Mouse (Mus musculus): Measurements from ENCODE around the gene Dnajc7. TPM values are rescaled to one million over a fixed set of nuclear protein-coding genes. Genes with fewer than 3 reads are reported as not detected.
"Not testable (repeated sequence)": the region's sequence is repeated elsewhere in the genome, so short reads cannot be mapped to it uniquely, and the experiment has no call there.

Dnajc7 gene
- 96.1 TPM in 2 replicates for polyA plus RNA-seq (2014; fragmentation: Nextera tagmentation; extraction: Ambion mirVana)

DNA sequence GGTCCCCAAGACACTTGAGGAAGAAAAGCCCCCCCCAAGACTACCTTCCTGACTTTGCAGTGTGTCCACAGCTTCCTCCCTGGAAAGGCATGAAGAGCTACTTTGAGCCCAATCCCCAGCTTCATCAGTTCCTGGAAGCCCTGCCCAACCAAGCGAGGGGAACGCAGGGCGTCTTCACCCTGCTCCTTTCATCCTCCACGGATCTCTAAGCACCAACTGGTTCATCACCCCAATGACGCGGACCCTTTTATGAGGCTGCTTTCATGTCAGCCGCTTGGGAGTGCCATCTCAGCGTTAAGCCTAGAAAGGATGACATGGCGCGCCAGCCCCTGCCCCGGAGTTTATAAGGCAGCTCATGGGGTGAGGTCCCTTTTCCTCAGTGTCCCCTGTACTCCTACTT lies at the start of gene Dnajc7:
Gene Dnajc7, minus strand, starts transcription at position 187 of the 400 bp plus-strand sequence.
- H3K9me3 ChIP-seq (ENCODE audit: control insufficient read depth, low read length): no peaks in the 10 kb centered on the region
- H3K4me1 ChIP-seq (ENCODE audit: control insufficient read depth, insufficient read depth, low read length): peaks cover 22% of the 10 kb centered on the region
- no peak for DNase-seq (ENCODE audit: low spot score, missing footprints)
- peaks cover 4% of the 10 kb centered on the region for H3K36me3 ChIP-seq (ENCODE audit: control insufficient read depth, insufficient read depth, low read length)
- H3K27me3 ChIP-seq (ENCODE audit: control insufficient read depth, insufficient read depth, low read length): no peaks in the 10 kb centered on the region
- H3K4me3 ChIP-seq (ENCODE audit: low read depth, low read length): peak within 1 kb of the TSS; percentile 91
- peak within 1 kb of the TSS; percentile 84 for H3K4me2 ChIP-seq
- no peak for ATAC-seq (ENCODE audit: low FRiP score)
- peak within 1 kb of the TSS; percentile 70 for H3K27ac ChIP-seq (ENCODE audit: low read depth, low read length)
- H3K9ac ChIP-seq (ENCODE audit: low read length): peak within 1 kb of the TSS; percentile 96
- WGBS: 3% methylated on average over 11 of the region's 11 CpGs

DNA sequence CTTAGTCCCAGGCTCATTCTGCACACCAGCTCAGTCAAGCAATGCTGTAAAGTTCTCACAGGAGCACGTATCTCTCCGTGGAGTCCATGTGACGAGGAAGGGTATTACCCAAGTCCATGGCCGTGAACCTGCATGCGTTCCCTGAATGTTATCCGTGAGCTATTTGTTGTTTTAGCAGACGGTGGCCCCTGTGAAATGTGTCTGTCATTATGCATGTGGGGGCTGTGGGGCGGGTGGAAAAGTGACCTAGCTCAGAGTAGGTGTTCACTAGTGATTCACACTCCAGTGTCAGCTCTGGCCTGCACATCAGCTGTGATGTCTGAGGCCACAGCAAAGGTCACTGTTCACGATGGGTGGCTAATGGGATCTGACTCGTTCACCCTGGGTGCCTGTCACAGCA lies 39.8 kb upstream of the Dnajc7 start:
- H3K4me2 ChIP-seq: no peak overlapping the region
- no peak overlapping the region for H3K27ac ChIP-seq (ENCODE audit: low read depth, low read length)
- H3K4me3 ChIP-seq (ENCODE audit: low read depth, low read length): no peak overlapping the region
- no peaks in the 10 kb centered on the region for H3K9me3 ChIP-seq (ENCODE audit: control insufficient read depth, low read length)
- no peaks in the 10 kb centered on the region for H3K27me3 ChIP-seq (ENCODE audit: control insufficient read depth, insufficient read depth, low read length)
- no peaks in the 10 kb centered on the region for H3K4me1 ChIP-seq (ENCODE audit: control insufficient read depth, insufficient read depth, low read length)
- WGBS: 74% methylated on average over 10 of the region's 10 CpGs
- H3K36me3 ChIP-seq (ENCODE audit: control insufficient read depth, insufficient read depth, low read length): no peaks in the 10 kb centered on the region
- ATAC-seq (ENCODE audit: low FRiP score) (no peak), DNase-seq (ENCODE audit: low spot score, missing footprints) (no peak)
- H3K9ac ChIP-seq (ENCODE audit: low read length): no peak overlapping the region

GRCm38 (mm10) chr11:100656458-100656857 lies 36.5 kb upstream of the Dnajc7 start:
- Histone ChIP-seq H3K4me3 (ENCODE audit: low read depth, low read length) (no peak overlapping the region), H3K9ac (ENCODE audit: low read length) (no peak overlapping the region), H3K4me2 (no peak overlapping the region), H3K36me3 (ENCODE audit: control insufficient read depth, insufficient read depth, low read length) (no peaks in the 10 kb centered on the region), H3K9me3 (ENCODE audit: control insufficient read depth, low read length) (no peaks in the 10 kb centered on the region), H3K27me3 (ENCODE audit: control insufficient read depth, insufficient read depth, low read length) (no peaks in the 10 kb centered on the region), H3K4me1 (ENCODE audit: control insufficient read depth, insufficient read depth, low read length) (no peaks in the 10 kb centered on the region), H3K27ac (ENCODE audit: low read depth, low read length) (no peak overlapping the region)
- 12% methylated on average over 6 of the region's 6 CpGs for WGBS
- ATAC-seq (ENCODE audit: low FRiP score) (no peak), DNase-seq (ENCODE audit: low spot score, missing footprints) (no peak)

GRCm38 (mm10) chr11:100655589-100655988 lies 35.6 kb upstream of the Dnajc7 start:
- 56% methylated on average over 2 of the region's 3 CpGs for WGBS
- not testable (repeated sequence) for H3K36me3 ChIP-seq (ENCODE audit: control insufficient read depth, insufficient read depth, low read length); H3K9ac ChIP-seq (ENCODE audit: low read length); H3K27ac ChIP-seq (ENCODE audit: low read depth, low read length); H3K27me3 ChIP-seq (ENCODE audit: control insufficient read depth, insufficient read depth, low read length); H3K4me3 ChIP-seq (ENCODE audit: low read depth, low read length); H3K4me2 ChIP-seq; H3K9me3 ChIP-seq (ENCODE audit: control insufficient read depth, low read length); ATAC-seq (ENCODE audit: low FRiP score); H3K4me1 ChIP-seq (ENCODE audit: control insufficient read depth, insufficient read depth, low read length)
- DNase-seq (ENCODE audit: low spot score, missing footprints): peak; percentile 84

GRCm38 (mm10) chr11:100651748-100652147 lies 31.8 kb upstream of the Dnajc7 start:
- Histone ChIP-seq H3K9me3 (ENCODE audit: control insufficient read depth, low read length) (no peaks in the 10 kb centered on the region), H3K36me3 (ENCODE audit: control insufficient read depth, insufficient read depth, low read length) (no peaks in the 10 kb centered on the region), H3K4me1 (ENCODE audit: control insufficient read depth, insufficient read depth, low read length) (no peaks in the 10 kb centered on the region), H3K27me3 (ENCODE audit: control insufficient read depth, insufficient read depth, low read length) (0 out of 2 replicates have a peak, but pooled peaks cover 4% of the 10 kb centered on the region), H3K4me3 (ENCODE audit: low read depth, low read length) (no peak overlapping the region), H3K27ac (ENCODE audit: low read depth, low read length) (no peak overlapping the region), H3K9ac (ENCODE audit: low read length) (no peak overlapping the region), H3K4me2 (no peak overlapping the region)
- 21% methylated on average over 3 of the region's 3 CpGs for WGBS
- ATAC-seq (ENCODE audit: low FRiP score) (no peak), DNase-seq (ENCODE audit: low spot score, missing footprints) (no peak)

- H3K4me1 ChIP-seq (ENCODE audit: control insufficient read depth, insufficient read depth, low read length): no peaks in the 10 kb centered on the region
- no peak overlapping the region for H3K9ac ChIP-seq (ENCODE audit: low read length)
- ATAC-seq (ENCODE audit: low FRiP score): no peak
- H3K36me3 ChIP-seq (ENCODE audit: control insufficient read depth, insufficient read depth, low read length): no peaks in the 10 kb centered on the region
- 0 out of 2 replicates have a peak, but pooled peaks cover 4% of the 10 kb centered on the region for H3K27me3 ChIP-seq (ENCODE audit: control insufficient read depth, insufficient read depth, low read length)
- WGBS: 9% methylated on average over 8 of the region's 8 CpGs
- no peak overlapping the region for H3K4me3 ChIP-seq (ENCODE audit: low read depth, low read length)
- no peak overlapping the region for H3K4me2 ChIP-seq
- no peaks in the 10 kb centered on the region for H3K9me3 ChIP-seq (ENCODE audit: control insufficient read depth, low read length)
- H3K27ac ChIP-seq (ENCODE audit: low read depth, low read length): no peak overlapping the region
- DNase-seq (ENCODE audit: low spot score, missing footprints): peak; percentile 71
These were observed 31.2 kb upstream of the Dnajc7 start for GRCm38 (mm10) chr11:100651205-100651604.

DNA sequence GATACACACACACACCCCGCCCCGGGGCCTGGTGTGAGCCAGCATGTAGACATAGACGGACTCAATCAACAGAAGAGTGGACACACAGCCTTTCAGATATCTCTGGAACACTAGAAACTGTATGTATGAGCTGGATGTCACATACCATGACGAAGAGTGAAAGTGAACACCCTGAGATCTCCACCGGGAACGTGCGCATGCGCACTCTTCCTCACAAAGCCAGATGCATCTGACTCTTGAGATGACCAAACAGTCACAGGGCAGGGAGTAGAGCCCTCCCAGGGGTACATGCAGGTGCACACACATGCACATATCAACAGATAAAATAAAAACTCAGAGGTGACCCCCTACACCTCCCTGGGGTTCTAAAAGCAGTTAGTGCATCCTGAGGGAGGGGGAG lies 28.4 kb upstream of the Dnajc7 start:
- 0 out of 2 replicates have a peak, but pooled peaks cover 4% of the 10 kb centered on the region for H3K27me3 ChIP-seq (ENCODE audit: control insufficient read depth, insufficient read depth, low read length)

GRCm38 (mm10) chr11:100646265-100646664 lies 26.3 kb upstream of the Dnajc7 start:
- no peak for ATAC-seq (ENCODE audit: low FRiP score)
- Histone ChIP-seq H3K4me2 (no peak overlapping the region), H3K9me3 (ENCODE audit: control insufficient read depth, low read length) (no peaks in the 10 kb centered on the region), H3K9ac (ENCODE audit: low read length) (no peak overlapping the region), H3K4me1 (ENCODE audit: control insufficient read depth, insufficient read depth, low read length) (no peaks in the 10 kb centered on the region), H3K27ac (ENCODE audit: low read depth, low read length) (no peak overlapping the region), H3K4me3 (ENCODE audit: low read depth, low read length) (no peak overlapping the region), H3K27me3 (ENCODE audit: control insufficient read depth, insufficient read depth, low read length) (0 out of 2 replicates have a peak, but pooled peaks cover 4% of the 10 kb centered on the region), H3K36me3 (ENCODE audit: control insufficient read depth, insufficient read depth, low read length) (no peaks in the 10 kb centered on the region)
- whole genome bisulfite sequencing: 13% methylated on average over 1 of the region's 1 CpGs
- DNase-seq (ENCODE audit: low spot score, missing footprints): peak; percentile 94

More for the DNA sequence above, 28.4 kb upstream of the Dnajc7 start:
- Histone ChIP-seq H3K9me3 (ENCODE audit: control insufficient read depth, low read length) (no peaks in the 10 kb centered on the region), H3K9ac (ENCODE audit: low read length) (no peak overlapping the region), H3K36me3 (ENCODE audit: control insufficient read depth, insufficient read depth, low read length) (no peaks in the 10 kb centered on the region), H3K4me1 (ENCODE audit: control insufficient read depth, insufficient read depth, low read length) (no peaks in the 10 kb centered on the region), H3K4me3 (ENCODE audit: low read depth, low read length) (no peak overlapping the region), H3K27ac (ENCODE audit: low read depth, low read length) (no peak overlapping the region), H3K4me2 (no peak overlapping the region)
- 85% methylated on average over 8 of the region's 8 CpGs for WGBS
- no peak for DNase-seq (ENCODE audit: low spot score, missing footprints)
- ATAC-seq (ENCODE audit: low FRiP score): no peak

- DNase-seq (ENCODE audit: low spot score, missing footprints): no peak
- H3K4me3 ChIP-seq (ENCODE audit: low read depth, low read length): no peak overlapping the region
- 70% methylated on average over 15 of the region's 15 CpGs for WGBS
- H3K36me3 ChIP-seq (ENCODE audit: control insufficient read depth, insufficient read depth, low read length): no peaks in the 10 kb centered on the region
- H3K27me3 ChIP-seq (ENCODE audit: control insufficient read depth, insufficient read depth, low read length): peaks cover 13% of the 10 kb centered on the region; the same call in 1 of the 2 replicates
- H3K9ac ChIP-seq (ENCODE audit: low read length): no peak overlapping the region
- no peak overlapping the region for H3K27ac ChIP-seq (ENCODE audit: low read depth, low read length)
- no peak overlapping the region for H3K4me2 ChIP-seq
- H3K4me1 ChIP-seq (ENCODE audit: control insufficient read depth, insufficient read depth, low read length): no peaks in the 10 kb centered on the region
- no peaks in the 10 kb centered on the region for H3K9me3 ChIP-seq (ENCODE audit: control insufficient read depth, low read length)
- no peak for ATAC-seq (ENCODE audit: low FRiP score)
These were observed 23.9 kb upstream of the Dnajc7 start for GRCm38 (mm10) chr11:100643612-100644575.
